Mouse (Mus musculus): ENCODE measurements around the gene Mt2.

GRCm38 (mm10) chr8:94129133-94129789 lies 43.2 kb upstream of the Mt2 start:
- TF ChIP-seq POLR2A (IDR thresholded peaks at IDR 0.05; ENCODE audit: extremely low read depth, insufficient read depth, low read length) (no peak), CTCF (IDR thresholded peaks at IDR 0.05; ENCODE audit: extremely low read depth, insufficient read depth, low read length) (no peak)

Data from cortical plate, adult 2 months (tissue).